Mouse (Mus musculus) mature B cell (primary cell): ENCODE results near the gene Ngfr.

Experiments
- in situ Hi-C: fragments of 300-500 bp; cut with MboI; formaldehyde crosslinking; loops from 2 replicates; pipeline ENCODE4 v1.14.3; 2019

Gene Ngfr

DNA sequence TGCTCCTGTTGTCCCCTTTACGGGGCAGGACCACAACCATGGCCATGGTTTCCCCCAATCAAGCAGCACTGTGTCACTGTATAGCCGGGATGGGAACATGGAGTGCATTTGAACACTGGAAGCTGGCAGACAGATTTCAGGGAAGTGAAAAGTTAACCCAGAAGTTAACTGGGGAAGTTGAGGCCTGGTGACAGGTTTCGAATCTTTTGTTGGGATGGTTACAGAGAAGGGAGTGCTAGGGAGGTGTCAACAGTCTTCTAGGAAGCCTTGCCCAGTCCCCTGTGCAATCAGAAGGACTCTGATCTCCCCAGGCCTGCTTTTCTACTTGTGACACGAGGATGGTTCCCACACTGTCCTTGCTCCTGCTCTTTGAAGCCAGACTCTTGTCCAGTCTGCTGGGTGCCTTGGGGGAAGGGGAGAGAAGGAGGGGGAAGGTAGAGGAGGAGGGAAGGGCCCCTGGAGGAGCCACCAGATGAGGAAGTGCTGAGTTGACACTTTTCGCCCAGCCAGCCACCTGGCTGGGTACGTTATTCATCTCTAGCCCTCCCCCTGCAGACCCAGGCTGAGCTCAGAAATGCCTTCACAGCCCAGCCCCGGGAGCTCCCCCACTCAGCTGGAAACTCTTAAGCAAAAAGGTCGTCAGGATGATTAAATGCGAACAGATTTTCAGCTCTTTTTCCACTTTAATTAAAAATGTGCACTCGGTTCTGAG is 8.1 kb upstream of the Ngfr start:
- in situ Hi-C loops: no loop called here

DNA sequence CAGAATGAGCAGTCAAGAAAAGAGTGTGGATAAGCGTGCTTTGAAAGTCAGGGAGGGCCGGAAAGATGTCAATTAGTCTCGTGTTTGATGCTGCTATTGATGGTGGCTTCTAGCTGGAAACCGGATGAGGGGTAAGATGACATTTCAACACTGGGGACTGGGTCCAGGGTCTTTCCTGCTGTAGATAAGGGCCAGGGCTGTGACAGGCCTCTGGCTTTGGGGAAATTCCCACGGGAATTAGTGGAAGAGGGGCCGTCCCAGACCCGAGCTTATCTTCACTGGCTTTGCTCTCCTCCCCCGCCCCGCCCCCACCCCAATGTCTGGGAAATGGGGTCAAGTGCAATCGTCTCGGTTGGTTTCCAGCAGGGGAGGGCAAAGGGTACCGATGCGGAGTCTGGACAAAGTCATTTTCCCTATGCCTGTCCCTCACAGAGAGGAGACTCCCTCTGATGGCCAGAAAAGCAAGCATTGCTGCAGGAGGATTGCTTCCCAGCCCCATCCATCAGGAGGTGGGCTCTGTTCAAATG is 7.2 kb upstream of the Ngfr start:
- in situ Hi-C loops: no loop called here

GRCm38 (mm10) chr11:95593501-95593900 is 6.0 kb upstream of the Ngfr start:
- in situ Hi-C loops: no loop called here

DNA sequence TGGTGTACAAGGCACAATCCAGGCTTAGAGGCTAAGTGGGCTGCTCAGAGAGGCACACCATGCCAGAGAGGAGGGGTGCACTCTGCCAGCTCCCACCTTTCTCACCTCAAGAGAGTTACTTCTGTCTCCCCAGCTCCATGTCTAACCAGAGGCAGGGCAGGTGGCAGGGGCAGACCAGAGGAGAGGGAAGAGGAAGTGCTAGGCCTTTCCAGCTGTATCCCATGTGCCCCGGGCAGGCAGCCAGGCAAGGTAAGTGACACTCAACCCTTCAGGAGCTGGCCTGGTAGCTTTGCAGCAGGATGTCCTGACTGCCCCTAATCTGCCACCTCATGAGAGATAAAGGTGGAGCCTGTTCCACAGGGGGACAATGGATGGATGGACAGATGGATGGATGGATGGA is 5.2 kb upstream of the Ngfr start:
- in situ Hi-C loops: no loop called here

DNA sequence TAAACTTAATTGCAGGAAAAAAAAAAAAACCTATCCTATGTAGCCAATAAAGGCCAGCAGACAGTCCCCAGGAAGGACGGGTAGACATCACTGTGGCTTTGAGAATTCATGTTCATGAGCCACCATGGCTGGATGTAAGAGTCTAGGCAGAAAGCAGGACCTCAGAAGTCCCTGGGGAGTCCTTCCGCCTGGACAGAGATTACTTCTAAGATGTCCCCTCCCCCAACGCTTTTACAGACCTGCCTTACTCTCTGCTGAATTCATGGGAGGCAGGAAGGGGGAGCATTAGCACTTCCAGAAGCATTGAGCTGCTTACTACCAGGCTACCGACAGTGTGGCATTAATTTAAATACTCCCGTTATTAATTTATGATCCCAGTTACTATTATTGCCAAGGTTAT is 1.7 kb upstream of the Ngfr start:
- in situ Hi-C loops: no loop called here

- in situ Hi-C loops: no loop called here
Measured at GRCm38 (mm10) chr11:95586751-95587422, 648 bp downstream of the Ngfr start.

GRCm38 (mm10) chr11:95586184-95586583 is 1.4 kb downstream of the Ngfr start:
- in situ Hi-C loops: no loop called here

GRCm38 (mm10) chr11:95585684-95586083 is 1.9 kb downstream of the Ngfr start:
- in situ Hi-C loops: no loop called here

- in situ Hi-C loops: no loop called here
Measured at GRCm38 (mm10) chr11:95585281-95585680, 2.3 kb downstream of the Ngfr start.

DNA sequence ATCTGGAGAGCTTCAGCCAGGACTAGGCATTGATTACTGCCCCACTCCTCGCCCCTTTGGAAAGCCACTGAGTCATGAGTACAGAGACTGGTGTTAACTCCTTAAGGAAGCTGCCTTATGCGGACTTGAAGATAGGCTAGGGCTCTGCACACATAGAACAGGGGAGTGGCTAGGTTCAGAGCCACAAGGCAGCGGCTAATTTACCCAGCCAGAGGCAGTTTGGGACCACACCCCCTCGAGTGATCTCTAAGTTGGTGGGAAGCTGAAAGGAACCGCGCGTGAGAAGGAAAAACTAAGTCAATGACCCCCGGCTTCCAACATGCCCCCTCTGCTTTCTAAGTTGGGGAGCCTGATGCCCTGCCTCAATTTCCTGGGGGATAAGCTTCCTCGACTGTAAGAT is 2.9 kb downstream of the Ngfr start:
- in situ Hi-C loops: no loop called here

DNA sequence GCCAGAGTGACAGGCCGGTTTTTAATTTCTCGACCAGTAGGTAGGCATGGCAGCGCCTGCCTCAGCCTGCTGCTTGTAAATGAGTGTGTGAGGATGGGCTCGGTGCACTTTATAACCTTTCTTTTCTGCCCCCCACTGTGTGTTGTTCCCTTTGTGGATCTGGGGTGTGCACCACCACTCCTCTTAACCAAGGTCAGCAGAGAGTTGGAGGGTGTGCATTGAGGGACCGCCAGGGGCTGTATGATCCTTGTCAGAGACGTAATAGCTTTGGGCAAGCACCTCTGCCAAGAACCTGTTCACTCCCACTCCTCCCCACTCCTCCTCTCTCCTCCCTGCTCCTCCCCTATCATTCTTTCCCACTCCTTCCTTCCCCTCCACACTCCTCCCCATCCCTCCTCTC is 4.1 kb downstream of the Ngfr start:
- in situ Hi-C loops: no loop called here

DNA sequence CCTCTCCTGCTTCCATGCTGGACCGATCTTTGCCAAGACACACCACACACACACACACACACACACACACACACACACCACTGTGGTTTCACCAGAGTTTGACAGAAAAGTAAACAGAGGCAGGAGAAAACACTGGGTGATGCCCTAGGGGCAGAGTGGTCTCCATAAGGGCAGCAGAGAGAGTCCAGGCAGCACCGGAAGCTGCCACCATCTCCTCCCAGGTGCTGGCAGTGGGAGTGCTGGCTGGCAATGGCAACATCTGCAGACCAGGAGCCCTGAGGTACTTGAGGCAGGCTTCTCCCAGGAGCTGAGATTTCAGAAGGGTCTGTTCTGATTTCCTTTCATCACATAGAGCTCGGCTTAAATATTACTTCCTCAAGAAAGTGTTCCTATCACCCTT is 5.3 kb downstream of the Ngfr start:
- in situ Hi-C loops: no loop called here

DNA sequence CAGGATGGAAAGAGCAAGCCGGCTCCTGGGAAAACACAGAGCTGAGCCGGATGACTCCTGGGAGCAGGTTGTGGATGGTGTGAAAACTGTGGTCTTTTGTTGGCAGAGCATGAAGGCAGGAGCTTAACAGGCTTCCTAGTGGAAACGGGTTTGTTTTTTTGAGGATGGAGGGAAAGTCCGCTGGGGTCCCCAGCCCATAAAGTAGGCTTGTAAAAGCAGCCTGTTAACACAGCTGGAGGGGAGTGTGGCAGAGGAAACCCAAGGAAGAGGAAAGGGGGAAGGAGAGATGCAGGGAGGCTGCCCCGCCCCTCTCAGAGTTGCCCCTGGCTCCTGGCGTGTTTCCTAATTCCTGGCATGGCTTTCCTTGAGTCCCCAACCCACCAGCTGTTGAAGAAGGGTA is 8.1 kb downstream of the Ngfr start:
- in situ Hi-C loops: no loop called here

DNA sequence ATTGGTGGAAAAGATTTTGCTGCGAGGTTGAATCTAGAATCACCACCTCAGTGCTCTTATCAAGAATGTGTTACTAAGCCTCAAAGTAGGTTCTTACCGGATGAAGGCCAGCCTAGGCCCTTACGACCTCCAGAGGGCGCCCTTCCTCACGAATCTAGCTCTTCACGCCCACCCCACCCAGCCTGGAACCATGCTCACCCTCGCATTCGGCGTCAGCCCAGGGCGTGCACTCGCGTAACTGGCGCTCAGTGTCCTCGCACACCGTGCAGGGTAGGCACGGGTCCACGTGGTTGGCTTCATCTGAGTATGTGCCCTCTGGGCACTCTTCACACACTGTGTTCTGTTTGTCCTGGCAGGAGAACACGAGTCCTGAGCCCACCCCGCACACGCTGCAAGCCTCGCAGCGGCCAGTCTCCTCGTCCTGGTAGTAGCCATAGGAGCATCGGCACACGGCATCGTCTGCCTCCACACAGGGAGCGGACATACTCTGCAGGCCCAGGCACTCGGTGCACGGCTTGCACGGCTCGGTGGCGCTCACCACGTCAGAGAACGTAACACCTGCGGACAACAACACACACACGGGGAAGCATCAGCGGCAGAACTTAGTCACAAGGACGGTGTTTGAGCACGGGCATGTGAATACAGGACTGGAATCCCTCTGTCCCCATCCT is 9.6 kb downstream of the Ngfr start:
- in situ Hi-C loops: no loop called here

GRCm38 (mm10) chr11:95576299-95576698 is 11.2 kb downstream of the Ngfr start:
- in situ Hi-C loops: no loop called here

- in situ Hi-C loops: no loop called here
Measured at GRCm38 (mm10) chr11:95575791-95576190, 11.7 kb downstream of the Ngfr start.

DNA sequence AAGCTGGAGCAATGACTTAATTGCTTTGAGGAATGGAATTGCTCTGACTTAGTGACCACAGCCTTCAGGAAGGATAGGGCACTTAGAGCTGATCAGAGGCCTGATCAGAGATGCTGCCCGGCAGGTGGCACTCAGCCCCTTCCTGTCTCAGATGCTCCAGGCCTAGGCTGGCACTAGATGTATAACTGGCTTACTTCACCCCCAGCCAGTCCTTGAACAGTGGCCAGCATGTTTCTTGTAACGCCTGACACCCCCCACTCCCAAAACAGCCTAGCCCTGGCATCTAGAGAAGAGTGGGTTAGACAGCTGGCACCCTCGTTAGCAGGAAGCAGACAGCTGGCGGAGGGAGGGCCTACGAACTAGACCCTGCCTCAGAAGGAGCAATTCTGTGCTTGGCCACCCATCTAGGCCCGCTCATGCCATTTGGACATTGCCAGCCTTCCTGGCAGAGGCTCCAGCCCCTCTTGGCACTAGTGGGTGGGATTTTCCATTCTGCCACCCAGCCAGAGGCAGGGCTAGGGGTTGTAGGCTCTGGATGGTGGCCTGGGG is 12.7 kb downstream of the Ngfr start:
- in situ Hi-C loops: no loop called here

DNA sequence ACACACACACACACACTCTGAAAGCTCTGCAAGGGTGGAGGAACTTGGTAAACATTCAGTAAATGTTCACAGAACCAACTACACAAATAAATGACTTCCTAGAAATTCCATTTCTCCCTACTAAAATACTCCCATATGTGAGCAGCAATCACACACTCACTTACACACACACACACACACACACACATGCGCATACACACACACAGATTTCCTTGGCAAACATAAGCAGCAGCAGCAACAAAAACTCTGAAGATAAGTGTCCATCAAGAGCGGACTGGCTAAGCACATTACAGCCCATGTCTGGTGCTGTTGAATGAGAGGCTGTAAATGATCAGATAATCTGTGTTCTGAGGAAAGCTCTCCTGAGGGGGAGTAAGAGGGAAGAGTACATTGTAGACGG is 15.3 kb downstream of the Ngfr start:
- in situ Hi-C loops: no loop called here

DNA sequence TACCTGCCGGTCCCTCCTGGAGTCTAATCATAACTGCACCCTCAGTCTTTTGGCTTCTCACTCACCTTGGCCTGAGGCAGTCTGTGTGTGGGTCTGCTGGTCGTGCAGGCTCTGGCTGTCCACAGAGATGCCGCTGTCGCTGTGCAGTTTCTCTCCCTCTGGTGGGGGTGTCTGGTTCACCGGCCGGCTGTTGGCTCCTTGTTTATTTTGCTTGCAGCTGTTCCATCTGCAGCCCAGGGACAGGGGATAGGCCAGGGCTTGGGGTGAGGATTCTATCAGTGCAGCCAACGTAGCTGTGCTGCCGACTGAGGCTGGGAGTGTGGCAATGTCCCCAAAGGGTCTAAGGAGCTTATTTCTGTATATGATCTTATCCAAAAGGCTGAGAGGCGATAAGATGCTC is 15.8 kb downstream of the Ngfr start:
- in situ Hi-C loops: no loop called here

- in situ Hi-C loops: no loop called here
Measured at GRCm38 (mm10) chr11:95570827-95571619, 16.5 kb downstream of the Ngfr start.

DNA sequence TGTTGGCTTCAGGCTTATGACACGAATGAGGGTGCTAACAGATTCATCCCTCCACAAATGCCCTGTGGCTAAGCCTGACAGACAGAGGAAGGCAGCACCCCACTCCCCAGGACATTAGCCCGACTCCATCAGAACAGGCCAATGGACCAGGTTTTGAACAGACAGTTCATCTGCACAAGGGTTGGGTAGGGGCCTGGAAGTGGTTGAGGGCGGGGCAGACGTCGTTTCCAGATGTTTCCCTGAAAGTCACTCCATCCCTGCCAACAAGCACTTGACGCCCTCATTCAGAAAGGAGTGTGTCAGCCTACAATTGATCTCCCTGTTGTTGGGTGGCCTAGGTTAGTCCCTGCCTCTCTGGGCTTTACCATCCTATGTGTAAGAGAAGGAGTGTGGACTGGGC is 17.6 kb downstream of the Ngfr start:
- in situ Hi-C loops: no loop called here
